Mouse (Mus musculus) bone marrow macrophage, adult 2 months (primary cell): Measurements from ENCODE around the gene Macrod2. TPM values are rescaled to one million over a fixed set of nuclear protein-coding genes. Genes with fewer than 3 reads are reported as not detected.

Experiments used
- H3K27ac ChIP-seq: 2 replicates; pipeline ENCODE4 v1.5.1; 2012; ENCODE audit warnings: low read depth, low read length; ENCODE audit not compliant: insufficient read depth
- H3K4me1 ChIP-seq: 2 replicates; pipeline ENCODE4 v1.6.1; 2012; ENCODE audit warnings: low read length; ENCODE audit not compliant: control insufficient read depth, insufficient read depth
- H3K4me3 ChIP-seq: 2 replicates; pipeline ENCODE4 v1.5.1; 2012; ENCODE audit warnings: mild to moderate bottlenecking, low read length, moderate library complexity; ENCODE audit not compliant: insufficient read depth
- CTCF ChIP-seq: IDR thresholded peaks from 2 replicates; pipeline ENCODE4 v1.5.1; 2012; ENCODE audit warnings: low read depth, mild to moderate bottlenecking, low read length, moderate library complexity
- POLR2A ChIP-seq: IDR thresholded peaks from 2 replicates; pipeline ENCODE4 v1.6.1; 2012; ENCODE audit warnings: mild to moderate bottlenecking, low read depth, low read length, borderline replicate concordance
- polyA plus RNA-seq: library from polyadenylated mRNA; stranded (reverse); fragments of >200 nt; gene quantifications from 2 replicates; pipeline ENCODE4 v1.2.4, GENCODE M21; 2012; ENCODE audit not compliant: missing spikeins, insufficient read depth, insufficient read length

Macrod2 gene
- polyA plus RNA-seq, 1 experiment: 3.0 TPM

- Histone ChIP-seq H3K27ac (no peak overlapping the region), H3K4me3 (no peak overlapping the region), H3K4me1 (no peaks in the 10 kb centered on the region)
- TF ChIP-seq CTCF: no peak
- TF ChIP-seq POLR2A: no peak
Measured at GRCm38 (mm10) chr2:141545877-141546276, 1150.8 kb downstream of the Macrod2 start.

GRCm38 (mm10) chr2:141551701-141552100 lies 1156.6 kb downstream of the Macrod2 start:
- Histone ChIP-seq H3K4me1 (no peaks in the 10 kb centered on the region), H3K4me3 (no peak overlapping the region), H3K27ac (no peak overlapping the region)
- TF ChIP-seq CTCF (no peak), POLR2A (no peak)

GRCm38 (mm10) chr2:141556747-141557146 lies 1161.6 kb downstream of the Macrod2 start:
- Histone ChIP-seq H3K4me1 (no peaks in the 10 kb centered on the region), H3K27ac (no peak overlapping the region), H3K4me3 (no peak overlapping the region)
- TF ChIP-seq POLR2A: no peak
- no peak for TF ChIP-seq CTCF

- Histone ChIP-seq H3K4me3 (no peak overlapping the region), H3K27ac (no peak overlapping the region), H3K4me1 (no peaks in the 10 kb centered on the region)
- TF ChIP-seq POLR2A: no peak
- no peak for TF ChIP-seq CTCF
Measured at GRCm38 (mm10) chr2:141558242-141558827, 1163.2 kb downstream of the Macrod2 start.

- no peak overlapping the region for H3K4me3 ChIP-seq
- H3K4me1 ChIP-seq: no peaks in the 10 kb centered on the region
- no peak overlapping the region for H3K27ac ChIP-seq
- TF ChIP-seq POLR2A (no peak), CTCF (no peak)
Measured at GRCm38 (mm10) chr2:141565986-141566385, 1170.9 kb downstream of the Macrod2 start.

GRCm38 (mm10) chr2:141571360-141571759 lies 1176.3 kb downstream of the Macrod2 start:
- no peak overlapping the region for H3K4me3 ChIP-seq
- H3K27ac ChIP-seq: no peak overlapping the region
- H3K4me1 ChIP-seq: no peaks in the 10 kb centered on the region
- TF ChIP-seq POLR2A: no peak
- no peak for TF ChIP-seq CTCF

- Histone ChIP-seq H3K4me1 (no peaks in the 10 kb centered on the region), H3K27ac (no peak overlapping the region), H3K4me3 (no peak overlapping the region)
- TF ChIP-seq POLR2A (no peak), CTCF (no peak)
Measured at GRCm38 (mm10) chr2:141578206-141578605, 1183.1 kb downstream of the Macrod2 start.

- Histone ChIP-seq H3K4me3 (no peak overlapping the region), H3K27ac (no peak overlapping the region), H3K4me1 (no peaks in the 10 kb centered on the region)
- TF ChIP-seq POLR2A (no peak), CTCF (no peak)
Measured at GRCm38 (mm10) chr2:141582431-141582830, 1187.3 kb downstream of the Macrod2 start.

- Histone ChIP-seq H3K4me1 (no peaks in the 10 kb centered on the region), H3K27ac (no peak overlapping the region), H3K4me3 (no peak overlapping the region)
- TF ChIP-seq CTCF (no peak), POLR2A (no peak)
Measured at GRCm38 (mm10) chr2:141582933-141583332, 1187.8 kb downstream of the Macrod2 start.

- no peak overlapping the region for H3K4me3 ChIP-seq
- no peak for TF ChIP-seq POLR2A
- TF ChIP-seq CTCF: no peak
- no peaks in the 10 kb centered on the region for H3K4me1 ChIP-seq
- H3K27ac ChIP-seq: no peak overlapping the region
Measured at GRCm38 (mm10) chr2:141587290-141587689, 1192.2 kb downstream of the Macrod2 start.
